Mouse (Mus musculus) embryonic facial prominence, embryonic 12.5 days (tissue): ENCODE measurements around the gene Eif3b. TPM values are rescaled to one million over a fixed set of nuclear protein-coding genes. Genes with fewer than 3 reads are reported as not detected.
"Not testable (repeated sequence)": the region's sequence is repeated elsewhere in the genome, so short reads cannot be mapped to it uniquely, and the experiment has no call there.

Experiments used
- ATAC-seq: fragments of 200-750 bp; cut with Nextera tagmentation; 2 replicates; pipeline ENCODE4 v1.8.0; 2017; ENCODE audit not compliant: insufficient number of reproducible peaks, insufficient read depth, low FRiP score, low TSS enrichment
- H3K27ac ChIP-seq: fragments of 300-500 bp; sonication (generic); 2 replicates; pipeline ENCODE4 v1.5.1; 2016; ENCODE audit warnings: mild to moderate bottlenecking
- H3K27me3 ChIP-seq: fragments of 300-500 bp; sonication (generic); 2 replicates; pipeline ENCODE4 v1.6.1; 2016; ENCODE audit warnings: mild to moderate bottlenecking, moderate library complexity
- H3K36me3 ChIP-seq: fragments of 300-500 bp; sonication (generic); 2 replicates; pipeline ENCODE4 v1.6.1; 2016; ENCODE audit warnings: mild to moderate bottlenecking
- H3K4me1 ChIP-seq: fragments of 300-500 bp; sonication (generic); 2 replicates; pipeline ENCODE4 v1.6.1; 2016
- H3K4me2 ChIP-seq: fragments of 300-500 bp; sonication (generic); replicated peaks from 2 replicates; pipeline ENCODE4 v1.6.1; 2016; ENCODE audit warnings: mild to moderate bottlenecking, moderate library complexity
- H3K4me3 ChIP-seq: fragments of 300-500 bp; sonication (generic); 2 replicates; pipeline ENCODE4 v1.5.1; 2016; ENCODE audit warnings: mild to moderate bottlenecking
- H3K9ac ChIP-seq: fragments of 300-500 bp; sonication (generic); 2 replicates; pipeline ENCODE4 v1.6.1; 2016; ENCODE audit warnings: mild to moderate bottlenecking, moderate library complexity
- H3K9me3 ChIP-seq: fragments of 300-500 bp; sonication (generic); 2 replicates; pipeline ENCODE4 v1.6.1; 2016; ENCODE audit warnings: mild to moderate bottlenecking, moderate library complexity
- WGBS: fragments of 180-500 bp; shearing (Covaris S2); methylation state at CpG from one replicate; pipeline ENCODE4 v1.1.7; 2016; 5-methylcytosine and 5-hydroxymethylcytosine counted together
- polyA plus RNA-seq: library from polyadenylated mRNA; unstranded; fragments of >200 nt; fragmentation: Nextera tagmentation; extraction: Ambion mirVana; gene quantifications from 2 replicates; pipeline ENCODE4 v1.2.1, GENCODE M21; 2016

Gene Eif3b
- polyA plus RNA-seq, 1 experiment from 2014 or later: 187 TPM

- no peak for ATAC-seq
- H3K9ac ChIP-seq: no peak overlapping the region
- H3K27ac ChIP-seq: no peak overlapping the region
- H3K27me3 ChIP-seq: no peaks in the 10 kb centered on the region
- no peak overlapping the region for H3K4me2 ChIP-seq
- no peaks in the 10 kb centered on the region for H3K4me1 ChIP-seq
- H3K9me3 ChIP-seq: no peaks in the 10 kb centered on the region; the same call in 1 of the 2 replicates
- 32% methylated on average over 6 of the region's 6 CpGs for WGBS
- no peak overlapping the region for H3K4me3 ChIP-seq
- no peaks in the 10 kb centered on the region for H3K36me3 ChIP-seq
These were observed 14.0 kb upstream of the Eif3b start for GRCm38 (mm10) chr5:140405126-140405525.

GRCm38 (mm10) chr5:140406666-140407065 is 12.5 kb upstream of the Eif3b start:
- H3K4me1 ChIP-seq: no peaks in the 10 kb centered on the region
- H3K4me3 ChIP-seq: no peak overlapping the region
- H3K9ac ChIP-seq: no peak overlapping the region
- H3K27ac ChIP-seq: no peak overlapping the region
- no peaks in the 10 kb centered on the region for H3K36me3 ChIP-seq
- H3K4me2 ChIP-seq: no peak overlapping the region
- 55% methylated on average over 6 of the region's 6 CpGs for WGBS
- H3K9me3 ChIP-seq: no peaks in the 10 kb centered on the region; the same call in 1 of the 2 replicates
- ATAC-seq: no peak
- H3K27me3 ChIP-seq: no peaks in the 10 kb centered on the region

GRCm38 (mm10) chr5:140408801-140409200 is 10.3 kb upstream of the Eif3b start:
- Histone ChIP-seq H3K27ac (no peak overlapping the region), H3K9ac (no peak overlapping the region), H3K4me2 (no peak overlapping the region), H3K4me1 (no peaks in the 10 kb centered on the region), H3K36me3 (no peaks in the 10 kb centered on the region), H3K4me3 (no peak overlapping the region), H3K27me3 (no peaks in the 10 kb centered on the region), H3K9me3 (no peaks in the 10 kb centered on the region; the same call in 1 of the 2 replicates)
- ATAC-seq: no peak

GRCm38 (mm10) chr5:140411339-140411738 is 7.8 kb upstream of the Eif3b start:
- Histone ChIP-seq H3K27me3 (no peaks in the 10 kb centered on the region), H3K4me3 (no peak overlapping the region), H3K9me3 (no peaks in the 10 kb centered on the region), H3K9ac (no peak overlapping the region), H3K27ac (no peak overlapping the region), H3K36me3 (no peaks in the 10 kb centered on the region), H3K4me2 (no peak overlapping the region), H3K4me1 (no peaks in the 10 kb centered on the region)
- ATAC-seq: no peak
- 35% methylated on average over 8 of the region's 8 CpGs for WGBS

- Histone ChIP-seq H3K4me3 (no peak overlapping the region), H3K9me3 (no peaks in the 10 kb centered on the region), H3K27ac (no peak overlapping the region), H3K4me1 (no peaks in the 10 kb centered on the region), H3K36me3 (no peaks in the 10 kb centered on the region), H3K4me2 (no peak overlapping the region), H3K27me3 (no peaks in the 10 kb centered on the region), H3K9ac (no peak overlapping the region)
- ATAC-seq: no peak
- 63% methylated on average over 4 of the region's 4 CpGs for WGBS
These were observed 4.5 kb upstream of the Eif3b start for GRCm38 (mm10) chr5:140414647-140415046.

GRCm38 (mm10) chr5:140418106-140418488 is 1.0 kb upstream of the Eif3b start:
- peak overlapping the region; percentile 66 for H3K4me3 ChIP-seq
- H3K9ac ChIP-seq: peak overlapping the region; percentile 75
- no peaks in the 10 kb centered on the region for H3K9me3 ChIP-seq
- H3K4me1 ChIP-seq: peaks cover 13% of the 10 kb centered on the region
- ATAC-seq: no peak
- 1% methylated on average over 12 of the region's 12 CpGs for WGBS
- peaks cover 3% of the 10 kb centered on the region for H3K36me3 ChIP-seq
- peak overlapping the region; percentile 98 for H3K27ac ChIP-seq
- no peaks in the 10 kb centered on the region for H3K27me3 ChIP-seq
- H3K4me2 ChIP-seq: peak overlapping the region; percentile 57

GRCm38 (mm10) chr5:140419442-140420080 is 433 bp downstream of the Eif3b start:
- H3K27ac ChIP-seq: peak overlapping the region; percentile 78
- H3K9ac ChIP-seq: peak overlapping the region; percentile 93
- H3K4me2 ChIP-seq: peak overlapping the region; percentile 70
- no peak for ATAC-seq
- H3K9me3 ChIP-seq: no peaks in the 10 kb centered on the region
- under 1% methylated on average over 62 of the region's 62 CpGs for WGBS
- H3K4me3 ChIP-seq: peak overlapping the region; percentile 93
- peaks cover 9% of the 10 kb centered on the region for H3K36me3 ChIP-seq
- H3K27me3 ChIP-seq: no peaks in the 10 kb centered on the region
- H3K4me1 ChIP-seq: peaks cover 13% of the 10 kb centered on the region

GRCm38 (mm10) chr5:140420616-140421015 is 1.5 kb downstream of the Eif3b start:
- Histone ChIP-seq H3K36me3 (peaks cover 17% of the 10 kb centered on the region), H3K27ac (no peak overlapping the region), H3K4me2 (peak overlapping the region; percentile 70), H3K9me3 (no peaks in the 10 kb centered on the region), H3K4me3 (peak overlapping the region; percentile 93), H3K4me1 (peaks cover 13% of the 10 kb centered on the region), H3K27me3 (no peaks in the 10 kb centered on the region), H3K9ac (peak overlapping the region; percentile 93)
- WGBS: 63% methylated on average over 4 of the region's 4 CpGs
- ATAC-seq: no peak

GRCm38 (mm10) chr5:140425016-140425783 is 6.1 kb downstream of the Eif3b start:
- 95% methylated on average over 17 of the region's 17 CpGs for WGBS
- Histone ChIP-seq H3K27me3 (no peaks in the 10 kb centered on the region), H3K36me3 (peaks cover 63% of the 10 kb centered on the region), H3K27ac (no peak overlapping the region), H3K4me1 (peaks cover 13% of the 10 kb centered on the region), H3K9ac (no peak overlapping the region), H3K4me2 (no peak overlapping the region), H3K4me3 (no peak overlapping the region), H3K9me3 (no peaks in the 10 kb centered on the region)
- ATAC-seq: no peak

GRCm38 (mm10) chr5:140439117-140439516 is 20.0 kb downstream of the Eif3b start:
- 88% methylated on average over 3 of the region's 6 CpGs for WGBS
- H3K4me2 ChIP-seq, H3K9me3 ChIP-seq, H3K9ac ChIP-seq, H3K27me3 ChIP-seq, H3K27ac ChIP-seq, H3K4me1 ChIP-seq, ATAC-seq, H3K4me3 ChIP-seq: not testable (repeated sequence)
- H3K36me3 ChIP-seq: peaks cover 90% of the 10 kb centered on the region

- no peaks in the 10 kb centered on the region for H3K4me1 ChIP-seq
- H3K4me2 ChIP-seq: no peak overlapping the region
- H3K36me3 ChIP-seq: peaks cover 86% of the 10 kb centered on the region
- H3K4me3 ChIP-seq: no peak overlapping the region
- H3K27ac ChIP-seq: no peak overlapping the region
- WGBS: 95% methylated on average over 3 of the region's 3 CpGs
- no peaks in the 10 kb centered on the region for H3K9me3 ChIP-seq
- no peaks in the 10 kb centered on the region for H3K27me3 ChIP-seq
- no peak overlapping the region for H3K9ac ChIP-seq
- ATAC-seq: no peak
These were observed 22.3 kb downstream of the Eif3b start for GRCm38 (mm10) chr5:140441406-140441805.

- Histone ChIP-seq H3K4me3 (no peak overlapping the region), H3K36me3 (peaks cover 64% of the 10 kb centered on the region), H3K4me2 (no peak overlapping the region), H3K9ac (no peak overlapping the region), H3K27ac (no peak overlapping the region), H3K27me3 (no peaks in the 10 kb centered on the region), H3K9me3 (no peaks in the 10 kb centered on the region), H3K4me1 (no peaks in the 10 kb centered on the region)
- 82% methylated on average over 4 of the region's 4 CpGs for WGBS
- ATAC-seq: no peak
These were observed 24.9 kb downstream of the Eif3b start for GRCm38 (mm10) chr5:140444012-140444411.
